Mouse (Mus musculus) brain, embryonic 14.5 days (tissue): Measurements from ENCODE around the gene Angptl1.

Experiments used
- CTCF ChIP-seq: fragments of 200-500 bp; IDR thresholded peaks from 2 replicates; pipeline ENCODE4 v1.5.1; 2012; ENCODE audit warnings: inconsistent platforms, mild to moderate bottlenecking, moderate library complexity, borderline replicate concordance; ENCODE audit not compliant: insufficient read depth, insufficient read length; ENCODE audit errors: extremely low read depth
- POLR2A ChIP-seq: fragments of 200-500 bp; IDR thresholded peaks from 2 replicates; pipeline ENCODE4 v1.6.1; 2012; ENCODE audit warnings: mild to moderate bottlenecking, inconsistent platforms, borderline replicate concordance; ENCODE audit not compliant: poor library complexity, insufficient read depth, insufficient read length, severe bottlenecking; ENCODE audit errors: extremely low read depth

DNA sequence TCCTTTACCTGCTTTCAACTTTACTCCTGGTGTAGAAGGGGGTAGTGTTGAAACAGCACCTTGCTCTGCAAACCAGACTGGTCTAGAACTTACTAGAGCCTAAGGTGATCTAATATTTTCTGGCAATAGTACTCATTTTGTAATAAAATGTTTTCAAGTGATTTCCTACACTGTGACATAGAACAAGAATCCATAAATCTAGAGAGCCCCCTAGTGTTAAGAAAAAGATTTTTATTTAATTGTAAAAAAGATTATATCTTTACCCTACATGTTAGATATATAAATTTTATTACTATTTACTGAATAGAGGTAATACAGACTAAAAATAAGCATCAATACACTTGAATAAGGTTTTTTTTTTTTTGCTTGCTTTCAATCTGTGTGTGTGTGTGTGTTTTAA lies 71.5 kb downstream of the Angptl1 start:
- TF ChIP-seq POLR2A: no peak
- no peak for TF ChIP-seq CTCF
